Mouse (Mus musculus): ENCODE results near the gene Sobp. TPM values are rescaled to one million over a fixed set of nuclear protein-coding genes. Genes with fewer than 3 reads are reported as not detected.

Gene Sobp
- polyA plus RNA-seq, 1 experiment from 2014 or later: 10.0 TPM

GRCm38 (mm10) chr10:43003466-43003757 lies 170.9 kb downstream of the Sobp start:
- H3K27ac ChIP-seq (replicated peaks): no peak overlapping the region
- peaks cover 20% of the 10 kb centered on the region for H3K4me1 ChIP-seq
- no peaks in the 10 kb centered on the region for H3K9me3 ChIP-seq (replicated peaks)
- no peaks in the 10 kb centered on the region for H3K27me3 ChIP-seq (replicated peaks)
- 37% methylated on average over 5 of the region's 5 CpGs for WGBS
- no peaks in the 10 kb centered on the region for H3K36me3 ChIP-seq
- H3K4me3 ChIP-seq (replicated peaks): no peak overlapping the region
- H3K4me2 ChIP-seq: no peak overlapping the region
- no peak overlapping the region for H3K9ac ChIP-seq (replicated peaks)
- no peak for ATAC-seq (ENCODE audit: low FRiP score)

GRCm38 (mm10) chr10:43002721-43003465 lies 171.4 kb downstream of the Sobp start:
- Histone ChIP-seq H3K4me3 (replicated peaks) (peak overlapping the region; percentile 24), H3K9ac (replicated peaks) (no peak overlapping the region), H3K27ac (replicated peaks) (no peak overlapping the region), H3K4me2 (peak overlapping the region; percentile 54), H3K36me3 (no peaks in the 10 kb centered on the region), H3K4me1 (peaks cover 18% of the 10 kb centered on the region), H3K9me3 (replicated peaks) (no peaks in the 10 kb centered on the region), H3K27me3 (replicated peaks) (no peaks in the 10 kb centered on the region)
- WGBS: 8% methylated on average over 25 of the region's 25 CpGs
- no peak for ATAC-seq (ENCODE audit: low FRiP score)

- no peaks in the 10 kb centered on the region for H3K36me3 ChIP-seq
- no peaks in the 10 kb centered on the region for H3K9me3 ChIP-seq (replicated peaks)
- 16% methylated on average over 13 of the region's 13 CpGs for WGBS
- H3K27ac ChIP-seq (replicated peaks): no peak overlapping the region
- H3K4me3 ChIP-seq (replicated peaks): peak overlapping the region; percentile 24
- peak overlapping the region; percentile 54 for H3K4me2 ChIP-seq
- H3K27me3 ChIP-seq (replicated peaks): no peaks in the 10 kb centered on the region
- no peak overlapping the region for H3K9ac ChIP-seq (replicated peaks)
- ATAC-seq (ENCODE audit: low FRiP score): no peak
- H3K4me1 ChIP-seq: peaks cover 18% of the 10 kb centered on the region
These were observed 172.2 kb downstream of the Sobp start for GRCm38 (mm10) chr10:43002066-43002678.

- ATAC-seq (ENCODE audit: low FRiP score): no peak
- WGBS: 62% methylated on average over 3 of the region's 3 CpGs
- H3K4me1 ChIP-seq: peaks cover 18% of the 10 kb centered on the region
- H3K9me3 ChIP-seq (replicated peaks): no peaks in the 10 kb centered on the region
- H3K4me3 ChIP-seq (replicated peaks): no peak overlapping the region
- no peaks in the 10 kb centered on the region for H3K36me3 ChIP-seq
- no peak overlapping the region for H3K27ac ChIP-seq (replicated peaks)
- H3K9ac ChIP-seq (replicated peaks): no peak overlapping the region
- H3K4me2 ChIP-seq: no peak overlapping the region
- no peaks in the 10 kb centered on the region for H3K27me3 ChIP-seq (replicated peaks)
These were observed 172.9 kb downstream of the Sobp start for GRCm38 (mm10) chr10:43001433-43001832.

DNA sequence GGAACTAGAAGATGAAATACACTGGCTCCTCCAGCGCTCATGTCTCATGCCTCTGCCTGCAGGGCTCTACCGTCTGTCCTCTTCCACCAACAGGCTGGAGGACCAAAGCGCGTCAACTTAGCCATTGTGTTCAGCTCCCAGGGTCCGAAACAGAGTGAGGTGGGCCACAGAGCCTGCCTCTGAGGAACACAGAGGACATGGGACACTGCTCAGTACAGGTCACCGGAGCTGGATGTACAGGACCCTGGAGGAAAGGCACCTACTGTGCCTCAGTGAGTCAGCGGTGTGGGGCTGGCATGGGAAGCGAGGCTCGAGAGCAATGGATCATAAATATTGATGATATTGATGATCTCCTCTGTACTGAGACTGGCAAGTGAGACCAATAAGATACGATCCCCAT lies 175.0 kb downstream of the Sobp start:
- ATAC-seq (ENCODE audit: low FRiP score): no peak

GRCm38 (mm10) chr10:42997278-42997677 lies 177.1 kb downstream of the Sobp start:
- ATAC-seq (ENCODE audit: low FRiP score): no peak
- 90% methylated on average over 2 of the region's 2 CpGs for WGBS
- H3K36me3 ChIP-seq: no peaks in the 10 kb centered on the region
- H3K27me3 ChIP-seq (replicated peaks): no peaks in the 10 kb centered on the region
- H3K27ac ChIP-seq (replicated peaks): no peak overlapping the region
- H3K9me3 ChIP-seq (replicated peaks): no peaks in the 10 kb centered on the region
- H3K9ac ChIP-seq (replicated peaks): no peak overlapping the region
- peaks cover 23% of the 10 kb centered on the region for H3K4me1 ChIP-seq
- H3K4me3 ChIP-seq (replicated peaks): no peak overlapping the region
- H3K4me2 ChIP-seq: no peak overlapping the region

More for the DNA sequence above, 175.0 kb downstream of the Sobp start:
- Histone ChIP-seq H3K9me3 (replicated peaks) (no peaks in the 10 kb centered on the region), H3K4me2 (no peak overlapping the region), H3K4me1 (peaks cover 26% of the 10 kb centered on the region), H3K4me3 (replicated peaks) (no peak overlapping the region), H3K36me3 (no peaks in the 10 kb centered on the region), H3K9ac (replicated peaks) (no peak overlapping the region), H3K27ac (replicated peaks) (no peak overlapping the region), H3K27me3 (replicated peaks) (no peaks in the 10 kb centered on the region)
- 94% methylated on average over 10 of the region's 10 CpGs for WGBS

- Histone ChIP-seq H3K4me1 (peaks cover 25% of the 10 kb centered on the region), H3K9ac (replicated peaks) (no peak overlapping the region), H3K9me3 (replicated peaks) (no peaks in the 10 kb centered on the region), H3K4me3 (replicated peaks) (no peak overlapping the region), H3K36me3 (no peaks in the 10 kb centered on the region), H3K4me2 (no peak overlapping the region), H3K27ac (replicated peaks) (no peak overlapping the region), H3K27me3 (replicated peaks) (no peaks in the 10 kb centered on the region)
- WGBS: 60% methylated on average over 13 of the region's 13 CpGs
- no peak for ATAC-seq (ENCODE audit: low FRiP score)
These were observed 178.8 kb downstream of the Sobp start for GRCm38 (mm10) chr10:42995484-42995895.

DNA sequence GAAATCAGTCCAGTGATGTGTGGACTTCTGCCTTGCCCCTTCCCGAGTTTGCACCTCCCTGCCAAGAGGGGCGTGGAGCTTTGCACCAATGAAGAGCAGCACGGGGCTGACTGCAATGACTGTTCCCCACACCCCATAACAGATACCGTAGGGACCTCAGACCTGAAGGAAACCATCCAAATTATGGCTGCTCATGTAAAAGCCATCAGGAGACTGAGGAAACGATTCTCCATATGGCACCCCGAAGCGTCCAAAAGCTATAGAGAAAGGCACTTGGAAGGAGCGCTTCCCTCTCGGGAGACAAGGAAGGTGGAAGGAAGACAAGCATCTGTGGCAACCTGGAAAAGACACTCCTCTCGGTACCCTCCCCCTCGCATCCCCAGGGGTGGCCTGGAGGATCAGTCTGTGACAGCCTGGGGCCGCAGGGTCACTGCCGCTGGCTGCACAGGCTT lies 180.0 kb downstream of the Sobp start:
- Histone ChIP-seq H3K9me3 (replicated peaks) (no peaks in the 10 kb centered on the region), H3K4me1 (peaks cover 25% of the 10 kb centered on the region), H3K9ac (replicated peaks) (no peak overlapping the region), H3K4me2 (peak overlapping the region; percentile 45), H3K27ac (replicated peaks) (0 out of 2 replicates have a peak overlapping the region, but pooled peaks have one; percentile 23), H3K36me3 (no peaks in the 10 kb centered on the region), H3K27me3 (replicated peaks) (no peaks in the 10 kb centered on the region), H3K4me3 (replicated peaks) (0 out of 2 replicates have a peak overlapping the region, but pooled peaks have one; percentile 3)
- WGBS: 19% methylated on average over 13 of the region's 13 CpGs
- no peak for ATAC-seq (ENCODE audit: low FRiP score)

GRCm38 (mm10) chr10:42991018-42991417 lies 183.3 kb downstream of the Sobp start:
- no peak overlapping the region for H3K9ac ChIP-seq (replicated peaks)
- H3K4me1 ChIP-seq: peaks cover 29% of the 10 kb centered on the region
- H3K4me3 ChIP-seq (replicated peaks): no peak overlapping the region
- H3K27ac ChIP-seq (replicated peaks): no peak overlapping the region
- ATAC-seq (ENCODE audit: low FRiP score): 0 out of 2 replicates have a peak, but pooled peaks have one; percentile 32
- no peaks in the 10 kb centered on the region for H3K36me3 ChIP-seq
- no peak overlapping the region for H3K4me2 ChIP-seq
- H3K9me3 ChIP-seq (replicated peaks): no peaks in the 10 kb centered on the region
- WGBS: 43% methylated on average over 9 of the region's 9 CpGs
- H3K27me3 ChIP-seq (replicated peaks): no peaks in the 10 kb centered on the region

- Histone ChIP-seq H3K4me3 (replicated peaks) (no peak overlapping the region), H3K36me3 (no peaks in the 10 kb centered on the region), H3K4me2 (no peak overlapping the region), H3K9ac (replicated peaks) (no peak overlapping the region), H3K9me3 (replicated peaks) (no peaks in the 10 kb centered on the region), H3K27me3 (replicated peaks) (no peaks in the 10 kb centered on the region), H3K27ac (replicated peaks) (no peak overlapping the region), H3K4me1 (peaks cover 27% of the 10 kb centered on the region)
- ATAC-seq (ENCODE audit: low FRiP score): no peak
- WGBS: 41% methylated on average over 6 of the region's 6 CpGs
These were observed 184.4 kb downstream of the Sobp start for GRCm38 (mm10) chr10:42989910-42990309.

GRCm38 (mm10) chr10:42988627-42989026 lies 185.7 kb downstream of the Sobp start:
- peaks cover 14% of the 10 kb centered on the region for H3K4me1 ChIP-seq
- no peak for ATAC-seq (ENCODE audit: low FRiP score)
- H3K4me2 ChIP-seq: no peak overlapping the region
- no peaks in the 10 kb centered on the region for H3K9me3 ChIP-seq (replicated peaks)
- no peak overlapping the region for H3K4me3 ChIP-seq (replicated peaks)
- 69% methylated on average over 15 of the region's 15 CpGs for WGBS
- no peaks in the 10 kb centered on the region for H3K36me3 ChIP-seq
- no peaks in the 10 kb centered on the region for H3K27me3 ChIP-seq (replicated peaks)
- H3K27ac ChIP-seq (replicated peaks): no peak overlapping the region
- no peak overlapping the region for H3K9ac ChIP-seq (replicated peaks)

GRCm38 (mm10) chr10:42987594-42988052 lies 186.7 kb downstream of the Sobp start:
- H3K4me1 ChIP-seq: peaks cover 10% of the 10 kb centered on the region
- ATAC-seq (ENCODE audit: low FRiP score): peak; percentile 70; the same call in 1 of the 2 replicates

More at GRCm38 (mm10) chr10:42987594-42988052, 186.7 kb downstream of the Sobp start:
- Histone ChIP-seq H3K4me3 (replicated peaks) (no peak overlapping the region), H3K9me3 (replicated peaks) (no peaks in the 10 kb centered on the region), H3K27ac (replicated peaks) (no peak overlapping the region), H3K27me3 (replicated peaks) (no peaks in the 10 kb centered on the region; the same call in 1 of the 2 replicates), H3K4me2 (no peak overlapping the region), H3K9ac (replicated peaks) (no peak overlapping the region), H3K36me3 (no peaks in the 10 kb centered on the region)
- WGBS: 23% methylated on average over 6 of the region's 6 CpGs
